13 mouse cellular contexts compared by ENCODE assay signal in genomic region chr4:152757191-152757590, GRCm38 (mm10).
A peak's percentile ranks its signal among the peaks of the same experiment; 100 is the strongest.
DNase-seq lines count a peak whose midpoint lies in the region; ATAC-seq lines count a peak whose summit lies in the region.
"Had no signal": no experiment of that assay in that cellular context is flagged by ENCODE, and none has a peak within 500 bp of the region (broad histone marks: within the 10 kb centered on the region; RNA-seq: fewer than 3 reads in every experiment).

No protein-coding gene starts in this region.

- DNase-seq in forebrain, embryonic 10.5 days (ENCODE audit: extremely low spot score, low spot score): no peak
- DNase-seq in midbrain, embryonic 11.5 days (ENCODE audit: low spot score, missing footprints): peak; percentile 53
- no peak for DNase-seq in midbrain, embryonic 10.5 days (ENCODE audit: low spot score)
- peak; percentile 66 to 72 for DNase-seq in cerebellum, postnatal 10 days
- DNase-seq in midbrain, embryonic 14.5 days: no peak
- no peak for DNase-seq in kidney, postnatal 10 days
- DNase-seq: liver; lung, embryonic 14.5 days had no signal

- H3K4me2 ChIP-seq in forebrain, embryonic 13.5 days: no peak overlapping the region
- H3K4me2 ChIP-seq in midbrain, embryonic 11.5 days: no peak overlapping the region
- H3K4me2 ChIP-seq in midbrain, embryonic 14.5 days (ENCODE audit: low read length): no peak overlapping the region
- H3K4me2 ChIP-seq: heart, embryonic 11.5 days; lung, embryonic 14.5 days; neural tube, embryonic 12.5 days had no signal

- no peaks in the 10 kb centered on the region for H3K36me3 ChIP-seq in forebrain, embryonic 13.5 days (ENCODE audit: poor library complexity, severe bottlenecking)
- no peaks in the 10 kb centered on the region for H3K36me3 ChIP-seq in forebrain, embryonic 10.5 days (replicated peaks)
- no peaks in the 10 kb centered on the region for H3K36me3 ChIP-seq in midbrain, embryonic 11.5 days (ENCODE audit: control insufficient read depth, insufficient read depth, low read length)
- H3K36me3 ChIP-seq in midbrain, embryonic 10.5 days: no peaks in the 10 kb centered on the region
- H3K36me3 ChIP-seq in midbrain, embryonic 14.5 days (ENCODE audit: control insufficient read depth, insufficient read depth, low read length): no peaks in the 10 kb centered on the region
- H3K36me3 ChIP-seq: embryonic facial prominence, embryonic 10.5 days; neural tube, embryonic 12.5 days had no signal

- H3K4me1 ChIP-seq in forebrain, embryonic 13.5 days: peaks cover 19% of the 10 kb centered on the region
- no peaks in the 10 kb centered on the region for H3K4me1 ChIP-seq in forebrain, embryonic 10.5 days
- no peaks in the 10 kb centered on the region for H3K4me1 ChIP-seq in midbrain, embryonic 11.5 days (ENCODE audit: control insufficient read depth, insufficient read depth, low read length)
- H3K4me1 ChIP-seq in midbrain, embryonic 10.5 days: no peaks in the 10 kb centered on the region
- no peaks in the 10 kb centered on the region for H3K4me1 ChIP-seq in midbrain, embryonic 14.5 days (ENCODE audit: control insufficient read depth, insufficient read depth, low read length)
- H3K4me1 ChIP-seq: embryonic facial prominence, embryonic 10.5 days; neural tube, embryonic 12.5 days had no signal

- ATAC-seq in forebrain, embryonic 13.5 days: peak; percentile 43
- ATAC-seq in midbrain, embryonic 11.5 days (ENCODE audit: low FRiP score): no peak
- ATAC-seq in midbrain, embryonic 14.5 days (ENCODE audit: low FRiP score, low TSS enrichment): no peak
- ATAC-seq in inflammation-experienced regulatory T-cells, adult 6 months: no peak

- H3K4me3 ChIP-seq in forebrain, embryonic 13.5 days: no peak overlapping the region
- H3K4me3 ChIP-seq in forebrain, embryonic 10.5 days: no peak overlapping the region
- no peak overlapping the region for H3K4me3 ChIP-seq in midbrain, embryonic 11.5 days (ENCODE audit: low read depth, low read length)
- H3K4me3 ChIP-seq in midbrain, embryonic 10.5 days: no peak overlapping the region
- no peak overlapping the region for H3K4me3 ChIP-seq in midbrain, embryonic 14.5 days (replicated peaks; ENCODE audit: low read depth, low read length)
- H3K4me3 ChIP-seq: embryonic facial prominence, embryonic 10.5 days; neural tube, embryonic 12.5 days had no signal

- H3K27me3 ChIP-seq in forebrain, embryonic 13.5 days: no peaks in the 10 kb centered on the region
- H3K27me3 ChIP-seq in forebrain, embryonic 10.5 days (ENCODE audit: poor library complexity, severe bottlenecking): no peaks in the 10 kb centered on the region
- H3K27me3 ChIP-seq in midbrain, embryonic 11.5 days (ENCODE audit: control insufficient read depth, insufficient read depth, low read length): no peaks in the 10 kb centered on the region
- no peaks in the 10 kb centered on the region for H3K27me3 ChIP-seq in midbrain, embryonic 10.5 days (ENCODE audit: low read depth, poor library complexity, severe bottlenecking)
- no peaks in the 10 kb centered on the region for H3K27me3 ChIP-seq in midbrain, embryonic 14.5 days (ENCODE audit: control insufficient read depth, insufficient read depth, low read length)
- H3K27me3 ChIP-seq: neural tube, embryonic 12.5 days had no signal

- peak overlapping the region; percentile 80 for H3K27ac ChIP-seq in forebrain, embryonic 13.5 days
- no peak overlapping the region for H3K27ac ChIP-seq in forebrain, embryonic 10.5 days
- no peak overlapping the region for H3K27ac ChIP-seq in midbrain, embryonic 11.5 days (ENCODE audit: low read depth, low read length)
- no peak overlapping the region for H3K27ac ChIP-seq in midbrain, embryonic 10.5 days (replicated peaks)
- 0 out of 2 replicates have a peak overlapping the region, but pooled peaks have one; percentile 45 for H3K27ac ChIP-seq in midbrain, embryonic 14.5 days (replicated peaks; ENCODE audit: low read depth, low read length)
- H3K27ac ChIP-seq: embryonic facial prominence, embryonic 10.5 days; neural tube, embryonic 12.5 days had no signal

- H3K9ac ChIP-seq in forebrain, embryonic 13.5 days: no peak overlapping the region
- no peak overlapping the region for H3K9ac ChIP-seq in midbrain, embryonic 11.5 days (ENCODE audit: low read length)
- H3K9ac ChIP-seq in midbrain, embryonic 14.5 days (replicated peaks; ENCODE audit: low read length): no peak overlapping the region
- H3K9ac ChIP-seq: lung, embryonic 14.5 days; neural tube, embryonic 12.5 days had no signal

- H3K9me3 ChIP-seq in forebrain, embryonic 13.5 days (replicated peaks): 0 out of 2 replicates have a peak, but pooled peaks cover under 1% of the 10 kb centered on the region
- H3K9me3 ChIP-seq in forebrain, embryonic 10.5 days: 0 out of 2 replicates have a peak, but pooled peaks cover under 1% of the 10 kb centered on the region
- H3K9me3 ChIP-seq in midbrain, embryonic 11.5 days (ENCODE audit: control insufficient read depth, low read length): no peaks in the 10 kb centered on the region
- no peaks in the 10 kb centered on the region; the same call in 1 of the 2 replicates for H3K9me3 ChIP-seq in midbrain, embryonic 10.5 days (replicated peaks)
- no peaks in the 10 kb centered on the region for H3K9me3 ChIP-seq in midbrain, embryonic 14.5 days (ENCODE audit: control insufficient read depth, low read length)
- H3K9me3 ChIP-seq: embryonic facial prominence, embryonic 10.5 days; neural tube, embryonic 12.5 days had no signal

- WGBS in forebrain, embryonic 13.5 days: 79% methylated on average over 5 of the region's 5 CpGs
- 96% methylated on average over 5 of the region's 5 CpGs for WGBS in forebrain, embryonic 10.5 days
- WGBS in midbrain, embryonic 11.5 days: 97% methylated on average over 5 of the region's 5 CpGs
- WGBS in midbrain, embryonic 10.5 days: 90% methylated on average over 5 of the region's 5 CpGs
- WGBS in midbrain, embryonic 14.5 days: 92% methylated on average over 5 of the region's 5 CpGs

Comparison
In these comparisons a context has a peak if more than half of its experiments do, and no peak if none do; other contexts are left out.
1. H3K27ac ChIP-seq: peak in forebrain, embryonic 13.5 days (single experiment) and midbrain, embryonic 14.5 days (single experiment); none in forebrain, embryonic 10.5 days (single experiment), midbrain, embryonic 11.5 days (single experiment) and midbrain, embryonic 10.5 days (single experiment).
2. DNase-seq: peak in midbrain, embryonic 11.5 days (single experiment) and cerebellum, postnatal 10 days (2 of 2); none in forebrain, embryonic 10.5 days (single experiment), midbrain, embryonic 10.5 days (single experiment), midbrain, embryonic 14.5 days (single experiment) and kidney, postnatal 10 days (single experiment).